Mouse (Mus musculus) fibroblast of lung, adult 2 months (primary cell): Measurements from ENCODE around the gene Bex6.
"Not testable (repeated sequence)": the region's sequence is repeated elsewhere in the genome, so short reads cannot be mapped to it uniquely, and the experiment has no call there.

Experiments
- DNase-seq: peaks from one replicate; pipeline ENCODE4 v3.0.0-alpha.2; 2011; ENCODE audit warnings: low read depth

The Bex6 gene

GRCm38 (mm10) chr16:32174340-32175005 lies 5.2 kb upstream of the Bex6 start:
- no peak for DNase-seq

GRCm38 (mm10) chr16:32175029-32175428 lies 4.6 kb upstream of the Bex6 start:
- no peak for DNase-seq

GRCm38 (mm10) chr16:32176896-32177686 lies 2.5 kb upstream of the Bex6 start:
- DNase-seq: no peak

GRCm38 (mm10) chr16:32186056-32186455 lies 6.4 kb downstream of the Bex6 start:
- DNase-seq: no peak

GRCm38 (mm10) chr16:32189109-32189508 lies 9.5 kb downstream of the Bex6 start:
- DNase-seq: no peak

- no peak for DNase-seq
Measured at GRCm38 (mm10) chr16:32190011-32190441, 10.4 kb downstream of the Bex6 start.

GRCm38 (mm10) chr16:32200256-32201003 lies 20.8 kb downstream of the Bex6 start:
- no peak for DNase-seq

GRCm38 (mm10) chr16:32201004-32201325 lies 21.3 kb downstream of the Bex6 start:
- DNase-seq: no peak

- DNase-seq: no peak
Measured at GRCm38 (mm10) chr16:32202681-32203080, 23.1 kb downstream of the Bex6 start.

GRCm38 (mm10) chr16:32204902-32205301 lies 25.3 kb downstream of the Bex6 start:
- no peak for DNase-seq

GRCm38 (mm10) chr16:32214156-32214555 lies 34.5 kb downstream of the Bex6 start:
- DNase-seq: no peak

- no peak for DNase-seq
Measured at GRCm38 (mm10) chr16:32214804-32215576, 35.4 kb downstream of the Bex6 start.

- no peak for DNase-seq
Measured at GRCm38 (mm10) chr16:32221803-32222202, 42.2 kb downstream of the Bex6 start.

- DNase-seq: no peak
Measured at GRCm38 (mm10) chr16:32222399-32222798, 42.8 kb downstream of the Bex6 start.

- DNase-seq: not testable (repeated sequence)
Measured at GRCm38 (mm10) chr16:32232050-32232449, 52.4 kb downstream of the Bex6 start.
